Mouse (Mus musculus) adrenal gland, postnatal 10 days (tissue): ENCODE measurements around the gene Kprp. TPM values are rescaled to one million over a fixed set of nuclear protein-coding genes. Genes with fewer than 3 reads are reported as not detected.
"Not testable (repeated sequence)": the region's sequence is repeated elsewhere in the genome, so short reads cannot be mapped to it uniquely, and the experiment has no call there.

Experiments
- DNase-seq: peaks from one replicate; pipeline ENCODE4 v3.0.0; 2021; ENCODE audit warnings: mixed read lengths
- long read RNA-seq, 2 experiments: library from polyadenylated mRNA; stranded (forward); transcript quantifications; one replicate each; pipeline ENCODE4 v2.0.0; 2021
- total RNA-seq, 2 experiments: library from RNA; stranded (reverse); gene quantifications; 2 replicates each; pipeline ENCODE4 v1.2.3; 2021

Kprp gene
- total RNA-seq: not detected
- long read RNA-seq, experiment 1: 0 reads
- long read RNA-seq, experiment 2: 0 reads

- no peak for DNase-seq
Measured at GRCm38 (mm10) chr3:92827108-92827507, at the start of gene Kprp. TSS of gene Kprp (minus strand) at chr3:92827247.

- no peak for DNase-seq
Measured at GRCm38 (mm10) chr3:92874180-92874579, 47.1 kb upstream of the Kprp start.

- no peak for DNase-seq
Measured at GRCm38 (mm10) chr3:92870116-92870515, 43.1 kb upstream of the Kprp start, which contains the start of gene 2310050C09Rik. TSS of gene 2310050C09Rik (minus strand) at chr3:92870216.

GRCm38 (mm10) chr3:92851186-92851585 lies 24.1 kb upstream of the Kprp start, which contains the start of gene Lce1l:
TSS of gene Lce1l (minus strand) at chr3:92851286.
- DNase-seq: no peak

DNA sequence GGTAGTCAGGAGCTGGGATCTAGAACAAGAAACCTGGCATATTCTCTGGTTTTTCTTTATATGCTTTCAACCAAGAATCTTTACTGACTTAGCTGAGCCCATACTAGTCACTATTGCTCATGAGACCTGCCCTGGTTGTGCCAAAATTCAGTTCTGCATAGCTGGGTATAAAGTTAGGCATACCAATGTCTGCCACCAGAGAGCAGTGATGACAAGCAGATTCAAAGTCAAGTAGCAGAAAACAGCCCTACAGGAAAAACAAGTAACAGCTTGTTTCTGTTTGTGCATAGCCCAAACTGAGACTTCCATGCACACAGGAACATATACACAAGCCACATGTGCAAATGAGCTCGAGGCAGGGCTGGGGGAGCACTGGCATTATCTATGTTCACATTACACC lies 1.2 kb downstream of the Kprp start:
- no peak for DNase-seq

- DNase-seq: not testable (repeated sequence)
Measured at GRCm38 (mm10) chr3:92816036-92816435, 11.0 kb downstream of the Kprp start.

GRCm38 (mm10) chr3:92815581-92815980 lies 11.5 kb downstream of the Kprp start:
- no peak for DNase-seq

DNA sequence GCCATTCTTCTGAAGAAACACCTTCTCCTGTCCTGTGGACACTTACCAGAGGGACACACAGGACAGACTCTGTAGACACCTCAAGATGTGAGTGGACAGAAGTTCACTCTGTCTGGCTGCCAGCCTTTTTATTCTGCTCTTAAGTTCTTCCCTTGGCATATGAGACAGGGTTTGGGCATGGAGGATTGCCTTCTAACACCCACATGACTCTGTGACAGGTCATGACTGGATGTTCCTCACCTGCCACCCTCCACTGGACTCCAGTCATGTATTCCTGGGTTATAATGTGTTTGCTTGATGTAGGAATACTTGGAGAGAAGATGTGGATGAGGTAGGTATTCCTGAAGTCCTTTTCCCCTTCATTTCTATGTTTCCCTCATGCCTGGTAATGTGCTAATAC lies 19.3 kb downstream of the Kprp start, which contains the start of gene Lce1k:
Gene Lce1k (minus strand): TSS at position 101 of the 400 bp plus-strand sequence.
- no peak for DNase-seq

DNA sequence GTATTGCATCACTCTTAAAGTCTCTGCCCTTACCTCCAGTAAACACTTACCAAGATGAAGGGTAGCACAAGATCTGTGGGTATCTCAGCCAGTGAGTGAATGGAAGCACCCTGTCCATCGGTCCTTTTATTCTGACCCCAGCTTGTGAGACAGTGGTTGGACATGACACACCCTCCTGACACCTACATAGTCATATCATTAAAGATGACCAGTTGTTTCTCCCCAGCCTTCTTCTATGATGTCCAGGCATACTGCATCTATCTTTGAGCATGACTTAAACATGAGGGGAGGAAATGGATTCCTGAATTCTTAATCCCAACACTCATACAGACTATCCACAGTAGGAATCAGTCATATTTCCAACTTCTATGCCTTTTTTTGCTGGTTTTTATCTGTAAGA lies 36.6 kb downstream of the Kprp start, which contains the start of gene Lce1j:
Gene Lce1j (minus strand): TSS at position 101 of the 400 bp plus-strand sequence.
- no peak for DNase-seq

- no peak for DNase-seq
Measured at GRCm38 (mm10) chr3:92778799-92779198, 48.2 kb downstream of the Kprp start, which contains the start of gene Lce1i. TSS of gene Lce1i (minus strand) at chr3:92778899.

Other genes with a start within 250 kb of the Kprp start
- not detected for gene Smcp, start 238.2 kb downstream of the Kprp start, total RNA-seq
- gene 2210017I01Rik, start 219.8 kb downstream of the Kprp start, total RNA-seq: not detected
- gene Lce6a, start 205.6 kb downstream of the Kprp start, total RNA-seq: not detected
- gene Lce1a1, start 178.9 kb downstream of the Kprp start, total RNA-seq: not detected
- not detected for gene Lce1b, start 170.3 kb downstream of the Kprp start, total RNA-seq
- gene Lce1a2, start 156.9 kb downstream of the Kprp start, total RNA-seq: not detected
- not detected for gene Lce1c, start 148.0 kb downstream of the Kprp start, total RNA-seq
- not detected for gene Lce1d, start 140.0 kb downstream of the Kprp start, total RNA-seq
- not detected for gene Lce1e, start 118.2 kb downstream of the Kprp start, total RNA-seq
- not detected for gene Lce1f, start 106.9 kb downstream of the Kprp start, total RNA-seq
- gene Gm38119, start 88.2 kb downstream of the Kprp start, total RNA-seq: not detected
- gene Lce1g, start 74.9 kb downstream of the Kprp start, total RNA-seq: not detected
- gene Lce1h, start 62.2 kb downstream of the Kprp start, total RNA-seq: not detected
- not detected for gene Lce1i, start 48.3 kb downstream of the Kprp start, total RNA-seq
- gene Lce1j, start 36.7 kb downstream of the Kprp start, total RNA-seq: not detected
- gene Lce1k, start 19.4 kb downstream of the Kprp start, total RNA-seq: not detected
- not detected for gene Lce1l, start 24.0 kb upstream of the Kprp start, total RNA-seq
- gene 2310050C09Rik, start 43.0 kb upstream of the Kprp start, total RNA-seq: not detected
- not detected for gene Lce3a, start 99.0 kb upstream of the Kprp start, total RNA-seq
- not detected for gene Lce3b, start 105.7 kb upstream of the Kprp start, total RNA-seq
- not detected for gene Lce3c, start 117.2 kb upstream of the Kprp start, total RNA-seq
- not detected for gene Lce3d, start 130.1 kb upstream of the Kprp start, total RNA-seq
- not detected for gene Lce3e, start 139.8 kb upstream of the Kprp start, total RNA-seq
- not detected for gene Lce3f, start 165.0 kb upstream of the Kprp start, total RNA-seq
- not detected for gene Crct1, start 188.4 kb upstream of the Kprp start, total RNA-seq
- not detected for gene Lce1m, start 191.8 kb upstream of the Kprp start, total RNA-seq
- not detected for gene Gm4858, start 241.6 kb upstream of the Kprp start, total RNA-seq